Mouse (Mus musculus) kidney, postnatal 14 days (tissue): Measurements from ENCODE around the gene H2afj.

ENCODE experiments used
- DNase-seq: peaks from one replicate; pipeline ENCODE4 v3.0.0; 2022; ENCODE audit warnings: mixed read lengths

The H2afj gene

DNA sequence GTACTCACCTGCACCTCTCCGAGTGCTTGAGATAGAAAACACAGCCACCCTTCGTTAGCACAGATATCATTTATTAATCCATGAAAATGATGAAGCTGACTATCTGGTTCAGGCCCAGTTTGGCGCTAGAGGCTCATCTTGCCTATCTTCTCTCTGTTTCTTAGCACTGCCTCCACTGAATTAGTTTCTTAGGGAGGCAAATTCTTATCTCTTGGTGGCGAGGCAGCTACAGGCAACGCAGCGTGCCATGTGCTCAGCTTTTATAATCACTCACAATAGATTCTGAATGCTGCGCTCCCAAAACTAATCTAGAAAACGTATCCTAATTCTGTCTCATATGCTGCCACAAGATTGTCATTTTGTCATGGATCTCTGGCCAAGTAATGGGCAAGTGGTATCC, 40.4 kb downstream of the H2afj start:
- no peak for DNase-seq

- no peak for DNase-seq
These were observed 40.9 kb downstream of the H2afj start for GRCm38 (mm10) chr6:136848971-136849370.

- DNase-seq, result no peak
These were observed 42.2 kb downstream of the H2afj start for GRCm38 (mm10) chr6:136850267-136850666.

DNA sequence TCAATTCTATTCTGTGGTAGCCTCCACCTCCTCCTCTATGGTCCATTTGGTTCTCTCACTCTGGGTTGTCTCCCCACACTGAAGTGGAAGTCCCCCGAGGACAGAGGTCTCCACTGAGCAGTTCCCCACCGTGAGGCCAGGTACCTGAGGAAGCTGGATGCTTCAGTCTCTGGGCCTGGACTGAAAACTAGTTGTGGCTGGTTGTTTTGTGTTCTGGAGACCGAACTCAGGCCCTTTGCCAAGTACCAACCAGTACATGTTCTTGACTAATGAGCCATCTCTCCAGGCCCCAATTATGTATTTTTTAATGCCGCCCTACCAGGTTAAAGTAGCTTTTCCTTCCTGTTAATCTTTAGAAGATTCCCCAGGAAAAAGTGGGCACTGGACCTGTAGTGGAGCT, 44.3 kb downstream of the H2afj start:
- peak; percentile 49 for DNase-seq

DNA sequence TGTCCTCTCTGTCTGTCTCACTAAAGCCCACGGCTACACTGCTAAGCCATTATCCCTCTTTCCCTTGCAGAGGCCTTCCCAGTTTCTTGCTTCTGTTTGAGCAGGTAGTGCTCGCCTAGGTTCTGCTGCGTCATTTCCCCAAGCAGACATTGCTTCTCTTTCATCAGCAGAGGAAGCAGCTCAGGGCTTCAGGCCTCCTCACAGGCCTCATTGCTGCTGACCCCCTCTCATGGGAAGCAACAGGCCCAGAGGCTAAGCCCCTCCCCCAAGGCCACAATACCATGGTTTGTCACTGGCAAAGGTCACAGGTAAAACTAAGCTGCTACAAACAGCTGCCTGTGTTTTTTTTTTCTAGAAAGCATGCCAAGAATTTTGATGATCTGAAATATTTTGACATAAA, 44.7 kb downstream of the H2afj start:
- DNase-seq, result peak; percentile 50

GRCm38 (mm10) chr6:136854361-136854781, 46.3 kb downstream of the H2afj start:
- no peak for DNase-seq

DNA sequence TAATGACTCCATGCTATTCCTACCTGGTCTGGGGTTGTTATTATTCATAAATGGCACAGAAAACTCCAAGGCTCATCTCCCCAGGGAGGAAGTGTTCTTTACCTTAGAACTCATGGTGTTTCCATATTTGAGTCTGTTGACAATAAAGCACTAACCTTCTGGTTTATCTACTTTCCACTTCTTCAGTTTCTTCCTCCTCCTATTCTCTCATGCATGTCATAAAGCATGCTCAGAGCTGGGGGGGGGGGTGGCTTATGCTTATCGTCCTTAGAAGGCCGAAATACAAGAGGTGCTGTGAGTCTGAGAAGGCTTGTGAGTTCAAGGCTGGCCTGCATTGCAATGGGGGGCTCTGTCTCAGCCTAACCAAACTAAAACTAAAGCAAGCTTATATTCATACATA, 47.1 kb downstream of the H2afj start:
- DNase-seq, result no peak

- DNase-seq, result no peak
These were observed 48.1 kb downstream of the H2afj start for GRCm38 (mm10) chr6:136856071-136856636.

DNA sequence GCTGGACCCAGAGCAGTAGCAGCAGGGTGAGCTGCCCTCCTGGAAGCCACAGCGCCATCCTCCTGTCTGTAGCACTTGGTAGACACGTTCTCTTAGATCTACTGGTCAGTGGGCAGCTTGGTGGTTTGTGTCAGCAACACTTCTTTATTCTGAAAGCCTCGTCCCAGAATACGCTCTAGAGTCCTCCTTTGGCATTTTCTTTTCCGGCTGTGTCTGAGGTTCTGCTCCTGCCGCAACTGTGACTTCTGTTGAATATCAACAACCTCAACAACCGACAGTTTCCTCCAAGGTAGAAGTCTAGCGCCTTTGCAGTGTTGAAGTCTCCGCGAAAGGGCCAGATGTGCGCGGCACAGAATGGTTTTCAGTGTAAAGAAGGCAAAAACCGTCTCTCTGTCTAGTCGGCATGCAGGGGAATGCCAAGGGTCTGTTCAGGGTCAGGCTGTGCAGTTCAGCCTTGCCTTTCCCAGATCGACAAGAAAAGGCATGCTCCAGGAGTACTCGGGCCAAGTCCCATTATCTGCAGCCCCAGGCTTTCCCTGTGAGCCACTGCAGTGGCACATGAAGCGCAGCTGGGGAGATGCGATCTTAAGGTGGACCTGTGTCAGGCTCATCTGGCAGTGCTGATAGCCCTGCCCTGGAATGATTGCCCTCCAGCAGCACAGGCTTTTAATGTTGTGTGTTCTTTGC, 49.3 kb downstream of the H2afj start, which contains the start of gene Art4:
Gene Art4 (minus strand): TSS at position 548 of the 687 bp plus-strand sequence.
- peak; percentile 36 for DNase-seq

- peak; percentile 66 for DNase-seq
These were observed 49.8 kb downstream of the H2afj start for GRCm38 (mm10) chr6:136857873-136858260.

DNA sequence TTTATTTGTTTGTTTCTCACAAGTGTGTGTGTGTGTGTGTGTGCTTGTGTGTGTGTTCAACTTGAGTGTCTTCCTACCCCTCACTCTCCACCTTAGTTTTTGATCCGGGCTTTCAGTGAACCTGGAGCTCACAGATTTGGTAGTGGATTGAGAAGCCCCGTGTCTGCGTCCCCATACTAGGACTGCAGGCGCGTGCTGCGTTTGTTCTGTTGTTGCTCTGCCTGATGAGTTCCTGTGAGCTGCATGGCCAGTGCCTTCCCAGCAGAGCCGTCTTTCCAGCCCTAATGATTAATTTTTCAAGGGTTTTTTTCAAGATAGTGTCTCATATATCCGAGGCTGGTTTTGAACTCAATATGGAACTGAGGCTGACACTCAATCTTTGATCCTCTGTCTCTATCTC, 50.4 kb downstream of the H2afj start:
- no peak for DNase-seq
